Mouse (Mus musculus): ENCODE data around the gene Hist1h2ad.
A peak's percentile ranks its signal among the peaks of the same experiment; 100 is the strongest.
"Not testable (repeated sequence)": the region's sequence is repeated elsewhere in the genome, so short reads cannot be mapped to it uniquely, and the experiment has no call there.

The Hist1h2ad gene

GRCm38 (mm10) chr13:23541497-23541896, 32.7 kb upstream of the Hist1h2ad start:
- no peak for DNase-seq (ENCODE audit: low spot score in 2 of 2)

GRCm38 (mm10) chr13:23542225-23542980, 31.8 kb upstream of the Hist1h2ad start:
- not testable (repeated sequence) for DNase-seq (ENCODE audit: low spot score in 2 of 2)

GRCm38 (mm10) chr13:23542999-23543607, 31.1 kb upstream of the Hist1h2ad start, which contains the start of gene Hist1h2bh:
Gene Hist1h2bh, minus strand, starts transcription at chr13:23543392.
- DNase-seq (ENCODE audit: low spot score in 2 of 2): peak; percentile 87 to 92

GRCm38 (mm10) chr13:23543965-23544786, 30.0 kb upstream of the Hist1h2ad start, which contains the start of gene Hist1h3f:
Gene Hist1h3f, plus strand, starts transcription at chr13:23544052.
- DNase-seq (ENCODE audit: low spot score in 2 of 2): peak; percentile 80 to 88

GRCm38 (mm10) chr13:23544787-23545120, 29.4 kb upstream of the Hist1h2ad start:
- DNase-seq (ENCODE audit: low spot score in 2 of 2): not testable (repeated sequence)

GRCm38 (mm10) chr13:23546694-23547093, 27.5 kb upstream of the Hist1h2ad start:
- no peak for DNase-seq (ENCODE audit: low spot score in 2 of 2)

GRCm38 (mm10) chr13:23550761-23551145, 23.4 kb upstream of the Hist1h2ad start:
- no peak for DNase-seq (ENCODE audit: low spot score in 2 of 2)

GRCm38 (mm10) chr13:23551146-23551834, 22.9 kb upstream of the Hist1h2ad start, which contains the start of gene Hist1h4f:
Gene Hist1h4f, minus strand, starts transcription at chr13:23551648.
- DNase-seq (ENCODE audit: low spot score in 2 of 2): peak; percentile 81 to 89

- DNase-seq (ENCODE audit: low spot score in 2 of 2): no peak
Measured at GRCm38 (mm10) chr13:23551931-23552914, 22.0 kb upstream of the Hist1h2ad start.

- DNase-seq (ENCODE audit: low spot score in 2 of 2): no peak
Measured at GRCm38 (mm10) chr13:23552962-23553361, 21.2 kb upstream of the Hist1h2ad start, which contains the start of gene Hist1h1d. Gene Hist1h1d, plus strand, starts transcription at chr13:23553262.

GRCm38 (mm10) chr13:23554393-23554792, 19.8 kb upstream of the Hist1h2ad start:
- no peak for DNase-seq (ENCODE audit: low spot score in 2 of 2)

GRCm38 (mm10) chr13:23554925-23555838, 19.0 kb upstream of the Hist1h2ad start:
- peak; percentile 87 to 91 for DNase-seq (ENCODE audit: low spot score in 2 of 2)

- DNase-seq (ENCODE audit: low spot score in 2 of 2): peak; percentile 76 to 82
Measured at GRCm38 (mm10) chr13:23555839-23556416, 18.3 kb upstream of the Hist1h2ad start.

GRCm38 (mm10) chr13:23556906-23557305, 17.3 kb upstream of the Hist1h2ad start:
- DNase-seq (ENCODE audit: low spot score in 2 of 2): no peak

- DNase-seq (ENCODE audit: low spot score in 2 of 2): not testable (repeated sequence)
Measured at GRCm38 (mm10) chr13:23560699-23561098, 13.5 kb upstream of the Hist1h2ad start.

- not testable (repeated sequence) for DNase-seq (ENCODE audit: low spot score in 2 of 2)
Measured at GRCm38 (mm10) chr13:23561531-23561882, 12.7 kb upstream of the Hist1h2ad start.

- DNase-seq (ENCODE audit: low spot score in 2 of 2): peak; percentile 94 to 96
Measured at GRCm38 (mm10) chr13:23561883-23562659, 12.1 kb upstream of the Hist1h2ad start, which contains the start of gene Hist1h3e. Gene Hist1h3e, minus strand, starts transcription at chr13:23562369.
